Mouse (Mus musculus) kidney, embryonic 14.5 days (tissue): ENCODE measurements around the gene Pbx1. TPM values are rescaled to one million over a fixed set of nuclear protein-coding genes. Genes with fewer than 3 reads are reported as not detected.

Source experiments
- ATAC-seq: fragments of 200-750 bp; cut with Nextera tagmentation; 2 replicates; pipeline ENCODE4 v1.8.0; 2017; ENCODE audit warnings: moderate number of reproducible peaks, mild to moderate bottlenecking, moderate TSS enrichment, moderate library complexity; ENCODE audit not compliant: low FRiP score, low TSS enrichment
- H3K27ac ChIP-seq: fragments of 300-500 bp; sonication (generic); 2 replicates; pipeline ENCODE4 v1.5.1; 2014; ENCODE audit warnings: low read depth, mild to moderate bottlenecking, low read length, moderate library complexity, mixed read lengths
- H3K27me3 ChIP-seq: fragments of 300-500 bp; sonication (generic); 2 replicates; pipeline ENCODE4 v1.6.1; 2014; ENCODE audit warnings: mild to moderate bottlenecking, low read length; ENCODE audit not compliant: control insufficient read depth, insufficient read depth
- H3K36me3 ChIP-seq: fragments of 300-500 bp; sonication (generic); 2 replicates; pipeline ENCODE4 v1.6.1; 2014; ENCODE audit warnings: low read length, mixed read lengths; ENCODE audit not compliant: control insufficient read depth, insufficient read depth
- H3K4me1 ChIP-seq: fragments of 300-500 bp; sonication (generic); 2 replicates; pipeline ENCODE4 v1.6.1; 2014; ENCODE audit warnings: low read length, mixed read lengths; ENCODE audit not compliant: control insufficient read depth, insufficient read depth
- H3K4me2 ChIP-seq: fragments of 300-500 bp; sonication (generic); replicated peaks from 2 replicates; pipeline ENCODE4 v1.6.1; 2014; ENCODE audit warnings: low read depth, mild to moderate bottlenecking, low read length
- H3K4me3 ChIP-seq: fragments of 300-500 bp; sonication (generic); 2 replicates; pipeline ENCODE4 v1.5.1; 2014; ENCODE audit warnings: mild to moderate bottlenecking, low read length
- H3K9ac ChIP-seq: fragments of 300-500 bp; sonication (generic); 2 replicates; pipeline ENCODE4 v1.6.1; 2014; ENCODE audit warnings: low read depth, mild to moderate bottlenecking, low read length, moderate library complexity
- H3K9me3 ChIP-seq: fragments of 300-500 bp; sonication (generic); 2 replicates; pipeline ENCODE4 v1.6.1; 2016; ENCODE audit warnings: low read length; ENCODE audit not compliant: control insufficient read depth
- WGBS: fragments of 180-500 bp; shearing (Covaris S2); extraction: QIAGEN DNeasy Blood & Tissue Kit; methylation state at CpG from one replicate; pipeline ENCODE4 v1.1.7; 2014; 5-methylcytosine and 5-hydroxymethylcytosine counted together
- polyA plus RNA-seq: library from polyadenylated mRNA; unstranded; fragments of >200 nt; fragmentation: Nextera tagmentation; extraction: Ambion mirVana; gene quantifications from 2 replicates; pipeline ENCODE4 v1.2.1, GENCODE M21; 2014

Pbx1 gene
- polyA plus RNA-seq, 1 experiment from 2014 or later, result 107 TPM

GRCm38 (mm10) chr1:168459426-168459825, 27.4 kb upstream of the Pbx1 start:
- Histone ChIP-seq H3K9ac (no peak overlapping the region), H3K9me3 (no peaks in the 10 kb centered on the region), H3K27me3 (no peaks in the 10 kb centered on the region), H3K4me1 (no peaks in the 10 kb centered on the region), H3K27ac (no peak overlapping the region), H3K4me3 (no peak overlapping the region), H3K4me2 (no peak overlapping the region), H3K36me3 (no peaks in the 10 kb centered on the region)
- no peak for ATAC-seq
- WGBS, result 93% methylated on average over 1 of the region's 1 CpGs

GRCm38 (mm10) chr1:168457191-168457747, 25.2 kb upstream of the Pbx1 start:
- Histone ChIP-seq H3K36me3 (no peaks in the 10 kb centered on the region), H3K27me3 (no peaks in the 10 kb centered on the region), H3K9me3 (no peaks in the 10 kb centered on the region), H3K27ac (no peak overlapping the region), H3K4me1 (no peaks in the 10 kb centered on the region), H3K4me3 (no peak overlapping the region), H3K4me2 (no peak overlapping the region), H3K9ac (no peak overlapping the region)
- WGBS, result 43% methylated on average over 7 of the region's 7 CpGs
- no peak for ATAC-seq

GRCm38 (mm10) chr1:168455178-168455577, 23.1 kb upstream of the Pbx1 start:
- no peak for ATAC-seq
- H3K4me3 ChIP-seq, result no peak overlapping the region
- H3K27ac ChIP-seq, result no peak overlapping the region
- H3K9ac ChIP-seq, result no peak overlapping the region
- 68% methylated on average over 8 of the region's 8 CpGs for WGBS
- no peaks in the 10 kb centered on the region for H3K9me3 ChIP-seq
- no peaks in the 10 kb centered on the region for H3K4me1 ChIP-seq
- H3K36me3 ChIP-seq, result no peaks in the 10 kb centered on the region
- H3K4me2 ChIP-seq, result no peak overlapping the region
- H3K27me3 ChIP-seq, result no peaks in the 10 kb centered on the region

- no peak overlapping the region for H3K4me3 ChIP-seq
- H3K27me3 ChIP-seq, result no peaks in the 10 kb centered on the region
- H3K36me3 ChIP-seq, result no peaks in the 10 kb centered on the region
- ATAC-seq, result no peak
- no peak overlapping the region for H3K9ac ChIP-seq
- H3K4me2 ChIP-seq, result no peak overlapping the region
- H3K9me3 ChIP-seq, result no peaks in the 10 kb centered on the region
- 94% methylated on average over 3 of the region's 3 CpGs for WGBS
- no peak overlapping the region for H3K27ac ChIP-seq
- no peaks in the 10 kb centered on the region for H3K4me1 ChIP-seq
Observed at GRCm38 (mm10) chr1:168433671-168434070, 1.6 kb upstream of the Pbx1 start.

GRCm38 (mm10) chr1:168432281-168432725, 233 bp upstream of the Pbx1 start:
- under 1% methylated on average over 21 of the region's 22 CpGs for WGBS
- Histone ChIP-seq H3K4me2 (peak overlapping the region; percentile 36), H3K27me3 (no peaks in the 10 kb centered on the region), H3K9me3 (no peaks in the 10 kb centered on the region), H3K4me1 (0 out of 2 replicates have a peak, but pooled peaks cover 3% of the 10 kb centered on the region), H3K27ac (peak overlapping the region; percentile 56; the same call in 1 of the 2 replicates), H3K9ac (peak overlapping the region; percentile 54), H3K36me3 (no peaks in the 10 kb centered on the region; the same call in 1 of the 2 replicates), H3K4me3 (peak overlapping the region; percentile 99)
- peak; percentile 99 for ATAC-seq

GRCm38 (mm10) chr1:168431711-168432231, 299 bp downstream of the Pbx1 start:
- H3K27me3 ChIP-seq, result no peaks in the 10 kb centered on the region
- peak overlapping the region; percentile 98 for H3K9ac ChIP-seq
- peak; percentile 95 for ATAC-seq
- peak overlapping the region; percentile 61 for H3K4me2 ChIP-seq
- under 1% methylated on average over 14 of the region's 14 CpGs for WGBS
- H3K36me3 ChIP-seq, result peaks cover 4% of the 10 kb centered on the region; the same call in 1 of the 2 replicates
- H3K9me3 ChIP-seq, result no peaks in the 10 kb centered on the region
- H3K4me3 ChIP-seq, result peak overlapping the region; percentile 99
- peak overlapping the region; percentile 100 for H3K27ac ChIP-seq
- H3K4me1 ChIP-seq, result 0 out of 2 replicates have a peak, but pooled peaks cover 5% of the 10 kb centered on the region

GRCm38 (mm10) chr1:168430868-168431710, 981 bp downstream of the Pbx1 start:
- no peaks in the 10 kb centered on the region for H3K27me3 ChIP-seq
- H3K4me3 ChIP-seq, result peak overlapping the region; percentile 99
- peak overlapping the region; percentile 98 for H3K9ac ChIP-seq
- peak overlapping the region; percentile 100 for H3K27ac ChIP-seq
- H3K4me2 ChIP-seq, result peak overlapping the region; percentile 61
- peaks cover 4% of the 10 kb centered on the region; the same call in 1 of the 2 replicates for H3K36me3 ChIP-seq
- H3K4me1 ChIP-seq, result 0 out of 2 replicates have a peak, but pooled peaks cover 5% of the 10 kb centered on the region
- no peaks in the 10 kb centered on the region for H3K9me3 ChIP-seq
- no peak; the same call in 1 of the 2 replicates for ATAC-seq
- WGBS, result under 1% methylated on average over 37 of the region's 37 CpGs

- peak overlapping the region; percentile 100 for H3K27ac ChIP-seq
- no peaks in the 10 kb centered on the region for H3K27me3 ChIP-seq
- H3K4me1 ChIP-seq, result 0 out of 2 replicates have a peak, but pooled peaks cover 13% of the 10 kb centered on the region
- H3K9me3 ChIP-seq, result no peaks in the 10 kb centered on the region
- H3K4me3 ChIP-seq, result peak overlapping the region; percentile 99
- peaks cover 4% of the 10 kb centered on the region; the same call in 1 of the 2 replicates for H3K36me3 ChIP-seq
- H3K9ac ChIP-seq, result peak overlapping the region; percentile 98
- WGBS, result 1% methylated on average over 5 of the region's 5 CpGs
- peak overlapping the region; percentile 61 for H3K4me2 ChIP-seq
- no peak for ATAC-seq
Observed at GRCm38 (mm10) chr1:168429856-168430644, 2.0 kb downstream of the Pbx1 start.
